Mouse (Mus musculus) embryonic fibroblast, embryonic 13.5 days (primary cell): ENCODE results near the gene Trub1. TPM values are rescaled to one million over a fixed set of nuclear protein-coding genes. Genes with fewer than 3 reads are reported as not detected.

ENCODE experiments used
- H3K27ac ChIP-seq: 2 replicates; pipeline ENCODE4 v1.5.1; 2012; ENCODE audit warnings: low read length, control low read depth, inconsistent platforms; ENCODE audit not compliant: insufficient read depth
- H3K4me1 ChIP-seq: 2 replicates; pipeline ENCODE4 v1.6.1; 2011; ENCODE audit warnings: low read length; ENCODE audit not compliant: control insufficient read depth, insufficient read depth
- H3K4me3 ChIP-seq: 2 replicates; pipeline ENCODE4 v1.5.1; 2011; ENCODE audit warnings: mild to moderate bottlenecking, control low read depth, low read length; ENCODE audit not compliant: insufficient read depth
- CTCF ChIP-seq: IDR thresholded peaks from 2 replicates; pipeline ENCODE4 v1.5.1; 2011; ENCODE audit warnings: mild to moderate bottlenecking, control low read depth, low read length, moderate library complexity, borderline replicate concordance; ENCODE audit not compliant: insufficient read depth
- POLR2A ChIP-seq: IDR thresholded peaks from 2 replicates; pipeline ENCODE4 v1.6.1; 2011; ENCODE audit warnings: low read depth, mild to moderate bottlenecking, control low read depth, low read length, moderate library complexity
- polyA plus RNA-seq: library from polyadenylated mRNA; stranded (reverse); fragments of >200 nt; gene quantifications from 2 replicates; pipeline ENCODE4 v1.2.4, GENCODE M21; 2011; ENCODE audit warnings: low read depth; ENCODE audit not compliant: missing spikeins, insufficient read length

Gene Trub1
- polyA plus RNA-seq, 1 experiment = 11.8 TPM

GRCm38 (mm10) chr19:57439296-57439695, 13.4 kb upstream of the Trub1 start:
- no peak for TF ChIP-seq POLR2A
- TF ChIP-seq CTCF = no peak
- Histone ChIP-seq H3K4me3 (no peak overlapping the region), H3K27ac (no peak overlapping the region), H3K4me1 (peaks cover 6% of the 10 kb centered on the region; the same call in 1 of the 2 replicates)

DNA sequence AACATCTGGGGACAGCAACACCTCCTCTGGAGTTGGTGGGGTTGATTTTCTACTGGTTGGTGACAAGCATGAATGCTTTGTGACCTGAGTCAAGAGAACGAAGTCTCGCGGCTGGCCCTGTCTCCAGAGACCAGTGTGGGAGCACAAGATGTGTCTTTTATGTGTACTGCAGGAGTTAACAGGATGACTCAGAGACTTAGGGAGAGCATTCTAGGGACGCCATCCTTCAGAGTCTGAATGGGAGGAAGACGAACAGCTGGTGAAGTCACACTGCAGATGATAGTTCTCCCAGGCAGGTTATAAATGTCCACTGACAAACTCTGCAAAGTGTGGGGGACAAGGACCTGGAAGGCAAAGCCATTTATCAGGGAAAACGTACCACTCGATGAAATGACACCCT, 11.2 kb upstream of the Trub1 start:
- TF ChIP-seq POLR2A (no peak), CTCF (no peak)
- H3K4me3 ChIP-seq = no peak overlapping the region
- H3K4me1 ChIP-seq = peaks cover 3% of the 10 kb centered on the region; the same call in 1 of the 2 replicates
- H3K27ac ChIP-seq = no peak overlapping the region

- no peak for TF ChIP-seq POLR2A
- Histone ChIP-seq H3K27ac (no peak overlapping the region), H3K4me1 (peaks cover 2% of the 10 kb centered on the region; the same call in 1 of the 2 replicates), H3K4me3 (no peak overlapping the region)
These were observed 9.6 kb upstream of the Trub1 start for GRCm38 (mm10) chr19:57442936-57443657.

GRCm38 (mm10) chr19:57445049-57445448, 7.7 kb upstream of the Trub1 start:
- H3K4me3 ChIP-seq = no peak overlapping the region
- no peak overlapping the region for H3K27ac ChIP-seq
- no peak for TF ChIP-seq POLR2A
- TF ChIP-seq CTCF = no peak
- H3K4me1 ChIP-seq = peaks cover 2% of the 10 kb centered on the region; the same call in 1 of the 2 replicates

GRCm38 (mm10) chr19:57450849-57451248, 1.9 kb upstream of the Trub1 start:
- Histone ChIP-seq H3K27ac (no peak overlapping the region), H3K4me3 (no peak overlapping the region), H3K4me1 (peaks cover 3% of the 10 kb centered on the region; the same call in 1 of the 2 replicates)
- TF ChIP-seq CTCF = no peak
- no peak for TF ChIP-seq POLR2A

GRCm38 (mm10) chr19:57451762-57452161, 950 bp upstream of the Trub1 start:
- H3K27ac ChIP-seq = no peak overlapping the region
- H3K4me1 ChIP-seq = peaks cover 3% of the 10 kb centered on the region; the same call in 1 of the 2 replicates
- H3K4me3 ChIP-seq = no peak overlapping the region
- TF ChIP-seq POLR2A = no peak
- TF ChIP-seq CTCF = no peak

GRCm38 (mm10) chr19:57453218-57453600, 497 bp downstream of the Trub1 start:
- no peak overlapping the region for H3K27ac ChIP-seq
- peaks cover 3% of the 10 kb centered on the region; the same call in 1 of the 2 replicates for H3K4me1 ChIP-seq
- TF ChIP-seq POLR2A (no peak), CTCF (no peak)
- H3K4me3 ChIP-seq = peak overlapping the region; percentile 66

DNA sequence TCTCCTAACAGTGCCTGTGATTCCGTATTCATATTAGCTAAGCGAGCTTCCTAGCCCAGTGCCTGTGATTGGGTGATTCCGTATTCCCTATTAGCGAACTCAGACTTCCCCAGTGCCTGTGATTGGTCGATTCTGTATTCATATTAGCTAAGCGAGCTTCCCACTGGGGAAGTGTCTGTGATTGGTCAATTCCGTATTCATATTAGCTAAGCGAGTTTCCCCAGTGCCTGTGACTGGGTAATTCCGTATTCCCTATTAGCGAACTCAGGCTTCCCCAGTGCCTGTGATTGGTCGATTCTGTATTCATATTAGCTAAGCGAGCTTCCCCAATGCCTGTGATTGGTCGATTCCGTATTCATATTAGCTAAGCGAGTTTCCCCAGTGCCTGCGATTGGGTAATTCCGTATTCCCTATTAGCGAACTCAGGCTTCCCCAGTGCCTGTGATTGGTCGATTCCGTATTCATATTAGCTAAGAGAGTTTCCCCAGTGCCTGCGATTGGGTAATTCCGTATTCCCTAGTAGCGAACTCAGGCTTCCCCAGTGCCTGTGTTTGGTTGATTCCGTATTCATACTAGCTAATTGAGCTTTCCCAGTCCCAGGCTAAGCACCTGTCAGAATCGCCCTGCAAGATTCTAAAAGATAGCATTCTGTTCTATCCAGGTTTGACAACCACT, 2.7 kb downstream of the Trub1 start:
- TF ChIP-seq POLR2A (no peak), CTCF (no peak)
- Histone ChIP-seq H3K4me3 (no peak overlapping the region), H3K4me1 (peaks cover 3% of the 10 kb centered on the region; the same call in 1 of the 2 replicates), H3K27ac (no peak overlapping the region)

GRCm38 (mm10) chr19:57457075-57457474, 4.4 kb downstream of the Trub1 start:
- Histone ChIP-seq H3K4me3 (no peak overlapping the region), H3K4me1 (peaks cover 3% of the 10 kb centered on the region; the same call in 1 of the 2 replicates), H3K27ac (no peak overlapping the region)
- TF ChIP-seq CTCF (0 out of 2 replicates have a peak, but pooled peaks have one; percentile 3), POLR2A (no peak)

DNA sequence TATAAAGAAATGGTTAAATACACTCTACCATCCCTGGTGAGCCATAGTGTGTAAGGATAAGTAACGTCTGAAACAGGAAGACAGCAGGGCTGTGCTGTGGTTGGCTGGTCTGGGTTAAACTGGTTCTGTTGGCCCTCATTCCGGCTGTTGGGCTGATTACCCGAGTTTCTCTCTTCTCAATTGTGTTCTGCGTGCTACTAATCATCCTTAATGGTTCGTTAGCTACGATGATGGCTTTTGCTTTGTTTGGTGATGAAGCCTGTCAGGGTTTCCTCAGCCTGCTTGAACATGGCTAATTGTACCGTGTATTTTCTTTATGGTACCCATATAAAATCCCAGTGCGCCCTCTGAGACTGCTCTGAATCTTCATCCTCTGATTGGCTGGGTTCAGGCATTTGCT, 11.0 kb downstream of the Trub1 start:
- TF ChIP-seq CTCF = no peak
- no peak for TF ChIP-seq POLR2A
- Histone ChIP-seq H3K27ac (no peak overlapping the region), H3K4me3 (no peak overlapping the region), H3K4me1 (no peaks in the 10 kb centered on the region)
